Mouse (Mus musculus) testis, adult 2 months (tissue): ENCODE results near the gene Fbxo22.

Source experiments
- CTCF ChIP-seq: fragments of 200-500 bp; IDR thresholded peaks from 2 replicates; pipeline ENCODE4 v1.5.1; 2012; ENCODE audit warnings: low read depth, mild to moderate bottlenecking, inconsistent platforms, low read length, moderate library complexity; ENCODE audit not compliant: control insufficient read depth, insufficient read depth, insufficient replicate concordance
- POLR2A ChIP-seq: fragments of 200-500 bp; IDR thresholded peaks from 2 replicates; pipeline ENCODE4 v1.6.1; 2012; ENCODE audit warnings: low read depth, mild to moderate bottlenecking, inconsistent platforms, low read length, moderate library complexity; ENCODE audit not compliant: control insufficient read depth

DNA sequence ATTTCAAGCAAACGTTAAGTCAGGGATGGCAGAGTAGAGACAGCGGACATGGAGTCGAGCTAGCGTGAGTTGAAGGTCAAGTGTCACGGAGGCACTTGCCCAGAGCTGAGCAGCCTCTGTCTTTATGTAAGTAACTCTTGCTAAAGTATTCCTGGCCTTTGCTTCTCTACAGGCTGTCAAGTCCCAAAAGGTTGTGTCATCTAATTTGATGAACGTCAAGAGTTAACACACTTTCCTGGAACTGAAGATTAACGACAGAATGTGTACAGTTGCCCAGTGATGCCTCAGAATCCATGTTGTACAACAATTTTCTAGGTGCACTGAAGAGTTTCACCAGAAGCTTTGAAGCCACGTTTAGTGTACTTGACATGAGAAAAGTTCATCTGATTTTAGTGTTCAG, 37.7 kb downstream of the Fbxo22 start:
- TF ChIP-seq CTCF (no peak), POLR2A (no peak)
